Mouse (Mus musculus) Patski (cell line): ENCODE measurements around the gene Ahsa2. TPM values are rescaled to one million over a fixed set of nuclear protein-coding genes. Genes with fewer than 3 reads are reported as not detected.
"Not testable (repeated sequence)": the region's sequence is repeated elsewhere in the genome, so short reads cannot be mapped to it uniquely, and the experiment has no call there.

Experiments used
- ATAC-seq: fragments of 100-300 bp; one replicate; pipeline ENCODE4 v1.8.0; 2021
- CTCF ChIA-PET: fragments of 350-600 bp; sonication (Branson Sonifier 250); formaldehyde crosslinking; loops from one replicate; lab custom pipeline; 2022; ENCODE audit warnings: inconsistent platforms; lab: Charles Lee
- POLR2A ChIA-PET: fragments of 350-600 bp; sonication (Branson Sonifier 250); formaldehyde crosslinking; loops from one replicate; lab custom pipeline; 2022; ENCODE audit warnings: antibody characterized with exemption, inconsistent platforms; lab: Charles Lee
- DNase-seq: peaks from one replicate; pipeline ENCODE4 v3.0.0-alpha.2; 2011; ENCODE audit warnings: low read depth, low spot score
- H3K27me3 ChIP-seq: fragments of 371-371 bp; one replicate; pipeline ENCODE4 v1.5.1; 2021
- CTCF ChIP-seq: fragments of 100-300 bp; IDR thresholded peaks from one replicate; pipeline ENCODE4 v1.5.1; 2021
- in situ Hi-C: fragments of 300-500 bp; cut with MboI; formaldehyde crosslinking; loops from 3 replicates; pipeline ENCODE4 v1.11.1; 2018; ENCODE audit warnings: low pct_unique_long_range_greater_than_20kb, mixed read lengths
- polyA plus RNA-seq: library from polyadenylated mRNA; unstranded; gene quantifications from one replicate; pipeline ENCODE4 v1.2.3, GENCODE M21; 2021

Gene Ahsa2
- polyA plus RNA-seq, 1 experiment from 2014 or later = 91.4 TPM

- no peak for ATAC-seq
- in situ Hi-C loops = loop anchor here (5.0 to 25.0 kb wide), 2 partner anchors 72 to 392 kb away; partner anchors contain the start of gene Papolg
- no peak for TF ChIP-seq CTCF
- H3K27me3 ChIP-seq = no peaks in the 10 kb centered on the region
- POLR2A ChIA-PET = no interaction called here
- CTCF ChIA-PET = interaction anchor here (1.2 kb wide), 1 partner anchor 24 kb away, joined by 3 read pairs; no protein-coding TSS in a partner anchor
- DNase-seq = no peak
These were observed 2.6 kb downstream of the Ahsa2 start for GRCm38 (mm10) chr11:23495231-23495630.

GRCm38 (mm10) chr11:23492048-23492790 is 5.6 kb downstream of the Ahsa2 start:
- H3K27me3 ChIP-seq = no peaks in the 10 kb centered on the region
- POLR2A ChIA-PET = interaction anchor here (0.6 to 1.6 kb wide), 3 partner anchors 10 to 158 kb away, joined by 3 to 4 read pairs (median 3); no protein-coding TSS in a partner anchor
- CTCF ChIA-PET = interaction anchor here (2.8 kb wide), 1 partner anchor 11 kb away, joined by 18 read pairs; no protein-coding TSS in a partner anchor
- ATAC-seq (no peak), DNase-seq (no peak)
- in situ Hi-C loops = loop anchor here (25.0 kb wide), 1 partner anchor 395 kb away; the partner anchor contains the start of gene Papolg
- TF ChIP-seq CTCF = no peak

GRCm38 (mm10) chr11:23489955-23490354 is 7.9 kb downstream of the Ahsa2 start:
- in situ Hi-C loops = loop anchor here (25.0 kb wide), 1 partner anchor 397 kb away; the partner anchor contains the start of gene Papolg
- POLR2A ChIA-PET = interaction anchor here (0.6 kb wide), 1 partner anchor 148 kb away, joined by 7 read pairs; no protein-coding TSS in a partner anchor
- TF ChIP-seq CTCF = no peak
- ATAC-seq = no peak
- CTCF ChIA-PET = interaction anchor here (1.2 kb wide), 1 partner anchor 14 kb away, joined by 5 read pairs; no protein-coding TSS in a partner anchor
- no peaks in the 10 kb centered on the region for H3K27me3 ChIP-seq
- DNase-seq = no peak

GRCm38 (mm10) chr11:23465862-23466261 is 32.0 kb downstream of the Ahsa2 start:
- CTCF ChIA-PET = interaction anchor here (2.5 kb wide), 1 partner anchor 10 kb away, joined by 6 read pairs; no protein-coding TSS in a partner anchor
- H3K27me3 ChIP-seq, ATAC-seq, DNase-seq, in situ Hi-C loops, POLR2A ChIA-PET: not testable (repeated sequence)

Other genes starting within 250 kb of the Ahsa2 start
- 85.3 TPM for gene Xpo1, start 242.0 kb downstream of the Ahsa2 start, polyA plus RNA-seq
- gene Usp34, start 191.1 kb downstream of the Ahsa2 start, polyA plus RNA-seq = 49.4 TPM
- gene 1700093K21Rik, start 23.1 kb upstream of the Ahsa2 start, polyA plus RNA-seq = not detected
- 20.0 TPM for gene 0610010F05Rik, start 135.6 kb upstream of the Ahsa2 start, polyA plus RNA-seq
- gene Pus10, start 167.6 kb upstream of the Ahsa2 start, polyA plus RNA-seq = 20.5 TPM
- 35.4 TPM for gene Pex13, start 167.9 kb upstream of the Ahsa2 start, polyA plus RNA-seq